ENCODE assay signal across 12 mouse cellular contexts in the genomic region with DNA sequence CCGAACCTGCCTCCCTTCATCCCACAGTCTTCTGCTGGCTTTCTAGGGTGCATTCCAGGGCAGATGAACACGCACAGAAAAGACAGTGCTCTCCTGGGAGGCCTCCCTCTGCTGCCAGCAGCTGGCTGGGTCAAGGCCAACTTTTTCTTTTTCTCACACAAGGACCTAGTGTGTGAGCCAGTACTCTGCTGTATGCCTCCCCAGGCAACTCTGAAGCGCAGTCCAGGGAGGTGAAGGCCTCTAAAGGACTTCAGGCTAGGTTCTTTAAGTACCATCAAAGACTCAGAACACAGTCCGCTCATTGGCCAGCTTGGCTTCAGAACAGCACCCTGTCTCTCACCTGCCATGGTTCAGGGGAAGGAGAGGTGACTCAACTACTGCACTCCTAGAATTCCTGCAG. TPM values are rescaled to one million over a fixed set of nuclear protein-coding genes. Genes with fewer than 3 reads are reported as not detected.
DNase-seq lines count a peak whose midpoint lies in the region.
"Had no signal": no experiment of that assay in that cellular context is flagged by ENCODE, and none has a peak within 500 bp of the region (broad histone marks: within the 10 kb centered on the region; RNA-seq: fewer than 3 reads in every experiment).

No protein-coding gene starts in this region.

- peak; percentile 34 for DNase-seq in left cerebral cortex, adult 11 months (ENCODE audit: low spot score)
- no peak for DNase-seq in left cerebral cortex, postnatal 36 days (ENCODE audit: low spot score in 2 of 2)
- peak; percentile 85 for DNase-seq in adrenal gland, adult 2 months
- peak; percentile 80 for DNase-seq in gastrocnemius, adult 18-20 months (ENCODE audit: low spot score)
- peak; percentile 53 for DNase-seq in layer of hippocampus, adult 9-11 months
- DNase-seq in spleen, postnatal 14 days (ENCODE audit: low spot score in 2 of 2) = no peak
- DNase-seq in kidney, postnatal 25 days = no peak
- DNase-seq in thymus, postnatal 4 days = no peak
- DNase-seq: liver, embryonic 13.5 days had no signal

- intact Hi-C loops in left cerebral cortex, postnatal 36 days (cut with DNase I) = no loop called here

RNA-seq across cellular contexts. Expression of gene Trpc4ap, which starts 15.1 kb away (rescaled TPM):
- 100 to 1,000 TPM; 148 to 149 TPM for total RNA-seq in left cerebral cortex, postnatal 36 days (2021)
- 100 to 1,000 TPM; 125 to 152 TPM for total RNA-seq in adrenal gland, adult 2 months (2021)
- 205 and 228 TPM in 2 replicates for polyA plus RNA-seq in adrenal gland, adult 2 months (2012; rRNA removed)
- total RNA-seq in gastrocnemius, adult 18-20 months (2021) = 10 to 100 TPM; 96.6 to 99.0 TPM

RNA-seq across cellular contexts. Expression of gene Edem2, which starts 22.0 kb away (rescaled TPM):
- total RNA-seq in left cerebral cortex, postnatal 36 days (2021) = 10 to 100 TPM; 19.1 to 19.7 TPM
- total RNA-seq in adrenal gland, adult 2 months (2021) = 10 to 100 TPM; 43.3 to 45.9 TPM
- polyA plus RNA-seq in adrenal gland, adult 2 months (2012; rRNA removed) = 75.3 and 82.1 TPM in 2 replicates
- 1 to 10 TPM; 4.3 to 4.9 TPM for total RNA-seq in gastrocnemius, adult 18-20 months (2021)

RNA-seq across cellular contexts. Expression of gene Gm17581, which starts 28.4 kb away (rescaled TPM):
- not detected for total RNA-seq in left cerebral cortex, postnatal 36 days (2021)
- not detected for total RNA-seq in adrenal gland, adult 2 months (2021)
- polyA plus RNA-seq in adrenal gland, adult 2 months (2012; rRNA removed) = not detected in 2 replicates
- total RNA-seq in gastrocnemius, adult 18-20 months (2021) = not detected
- total RNA-seq: G1E had no signal
- polyA plus RNA-seq: G1E; liver, embryonic 13.5 days; neural tube, embryonic 12.5 days; thymus, postnatal 0 days had no signal

RNA-seq across cellular contexts. Expression of gene Procr, which starts 43.7 kb away (rescaled TPM):
- total RNA-seq in left cerebral cortex, postnatal 36 days (2021) = under 1 TPM; 0.82 to 0.86 TPM
- total RNA-seq in adrenal gland, adult 2 months (2021) = 10 to 100 TPM; 64.5 to 66.2 TPM
- polyA plus RNA-seq in adrenal gland, adult 2 months (2012; rRNA removed) = 14.8 and 19.2 TPM in 2 replicates
- total RNA-seq in gastrocnemius, adult 18-20 months (2021) = 1 to 10 TPM; 6.8 to 7.9 TPM

Comparison
In these comparisons a context has a peak if more than half of its experiments do, and no peak if none do; other contexts are left out.
1. DNase-seq: peak in left cerebral cortex, adult 11 months (single experiment), adrenal gland, adult 2 months (single experiment), gastrocnemius, adult 18-20 months (single experiment) and layer of hippocampus, adult 9-11 months (single experiment); none in left cerebral cortex, postnatal 36 days (0 of 2), spleen, postnatal 14 days (0 of 2), kidney, postnatal 25 days (0 of 2) and thymus, postnatal 4 days (single experiment).